Mouse (Mus musculus): ENCODE data around the gene Zbtb45. TPM values are rescaled to one million over a fixed set of nuclear protein-coding genes. Genes with fewer than 3 reads are reported as not detected.

Gene Zbtb45
- total and polyA plus RNA-seq, 3 experiments = 6.7 to 17.1 (median 9.5) TPM

DNA sequence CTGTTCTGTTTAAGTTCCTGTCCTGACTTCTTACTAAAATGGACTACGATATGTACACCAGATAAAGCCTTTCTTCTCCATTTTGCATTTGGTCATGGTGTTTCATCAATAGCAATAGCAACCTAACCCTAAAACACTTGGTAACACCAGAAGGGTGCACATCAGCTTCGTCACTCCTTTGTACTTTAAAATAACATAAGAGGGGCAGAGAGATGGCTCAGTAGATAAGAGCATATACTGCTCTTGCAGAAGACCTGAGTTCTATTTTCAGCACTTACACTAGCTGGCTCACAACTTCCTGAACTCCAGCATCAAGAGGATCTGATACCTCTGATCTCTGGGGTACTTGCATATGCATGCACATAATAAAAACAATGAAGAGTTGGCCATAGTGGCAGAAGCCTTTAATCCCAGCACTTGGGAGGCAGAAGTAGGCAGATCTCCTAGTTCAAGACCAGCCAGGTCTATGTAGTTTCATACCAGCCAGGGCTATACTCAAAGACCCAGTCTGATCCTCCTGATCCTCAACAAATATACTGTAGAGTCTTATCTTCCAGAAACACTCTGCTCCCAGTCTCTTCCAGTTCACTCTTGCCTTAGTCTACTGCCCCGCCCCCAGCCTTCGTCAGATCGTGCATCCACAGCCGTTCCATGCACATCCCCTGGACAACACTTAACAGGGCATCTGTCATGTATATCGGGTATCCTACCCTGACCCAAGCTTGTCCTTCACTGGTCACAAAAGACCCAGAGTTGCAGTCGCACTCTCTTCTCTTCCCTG lies 22.2 kb downstream of the Zbtb45 start:
- in situ Hi-C loops (cut with MboI; ENCODE audit: low pct_ligation_motif_present, low pct_unique_long_range_greater_than_20kb, low sequenced_read_pairs) = loop anchor here (10.0 kb wide), 1 partner anchor 63 kb away; the partner anchor contains the start of genes Rnf225 and Rps5
- no peak for DNase-seq (ENCODE audit: extremely low read depth)
- Histone ChIP-seq H3K36me3 (replicated peaks in 1 of 2; ENCODE audit: control insufficient read depth in 1 of 2, insufficient read depth in 1 of 2, low read length in 1 of 2) (peaks cover 1 to 25% of the 10 kb centered on the region in 2 experiments), H3K79me2 (replicated peaks; ENCODE audit: control insufficient read depth, extremely low read depth, insufficient read depth, poor library complexity, severe bottlenecking) (no peaks in the 10 kb centered on the region), H3K4me3 (replicated peaks in 1 of 3; ENCODE audit: low read depth in 2 of 3, low read length in 2 of 3, poor library complexity in 1 of 3) (no peak overlapping the region), H3K9me3 (replicated peaks; ENCODE audit: low read length) (no peaks in the 10 kb centered on the region), H3K27ac (ENCODE audit: insufficient read depth, low read depth) (no peak overlapping the region), H3K4me1 (ENCODE audit: control insufficient read depth in 1 of 2, insufficient read depth in 2 of 2) (peaks cover 0 to 12% of the 10 kb centered on the region in 2 experiments; a peak in 2 of 4 replicates), H3K4me2 (ENCODE audit: insufficient read depth, low read depth, poor library complexity, severe bottlenecking) (no peak overlapping the region), H3K9ac (ENCODE audit: insufficient read depth, low read depth) (no peak overlapping the region), H3K27me3 (replicated peaks) (no peaks in the 10 kb centered on the region)
- dilution Hi-C loops (cut with MboI; ENCODE audit: extremely low pct_ligation_motif_present, extremely low pct_unique_long_range_greater_than_20kb, low sequenced_read_pairs) = no loop called here
- TF ChIP-seq HCFC1 (IDR thresholded peaks at IDR 0.05; ENCODE audit: low read depth, low read length) = no peak
- no peak for TF ChIP-seq CHD2 (IDR thresholded peaks at IDR 0.05; ENCODE audit: low read length)
- TF ChIP-seq MAFK (IDR thresholded peaks at IDR 0.05; ENCODE audit: insufficient replicate concordance, low read length) = no peak
- no peak for TF ChIP-seq ZKSCAN1 (IDR thresholded peaks at IDR 0.05; ENCODE audit: borderline replicate concordance, low read depth, low read length)

DNA sequence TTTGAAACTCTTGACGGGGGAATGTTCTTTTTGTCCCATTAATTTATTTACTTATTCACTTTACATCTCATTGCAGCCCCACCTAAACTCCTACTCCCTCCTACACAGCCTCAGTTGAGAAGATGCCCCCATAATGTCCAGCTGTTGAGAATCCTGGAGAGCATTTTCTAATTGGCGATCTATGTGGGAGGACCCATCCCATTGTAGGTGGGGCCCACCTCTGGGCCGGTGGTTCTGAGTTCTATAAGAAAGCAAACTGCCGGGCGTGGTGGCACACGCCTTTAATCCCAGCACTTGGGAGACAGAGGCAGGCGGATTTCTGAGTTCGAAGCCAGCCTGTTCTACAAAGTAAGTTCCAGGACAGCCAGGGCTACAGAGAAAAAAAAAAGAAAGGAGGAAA lies 22.9 kb downstream of the Zbtb45 start:
- peaks cover 7 to 32% of the 10 kb centered on the region in 2 experiments for H3K36me3 ChIP-seq (replicated peaks in 1 of 2; ENCODE audit: control insufficient read depth in 1 of 2, insufficient read depth in 1 of 2, low read length in 1 of 2)
- in situ Hi-C loops (cut with MboI; ENCODE audit: low pct_ligation_motif_present, low pct_unique_long_range_greater_than_20kb, low sequenced_read_pairs) = loop anchor here (10.0 kb wide), 1 partner anchor 62 kb away; the partner anchor contains the start of genes Rnf225 and Rps5

More for the DNA sequence above, 22.9 kb downstream of the Zbtb45 start:
- no peak overlapping the region for H3K4me2 ChIP-seq (ENCODE audit: insufficient read depth, low read depth, poor library complexity, severe bottlenecking)
- no peak overlapping the region for H3K4me3 ChIP-seq (replicated peaks in 1 of 3; ENCODE audit: low read depth in 2 of 3, low read length in 2 of 3, poor library complexity in 1 of 3)
- dilution Hi-C loops (cut with MboI; ENCODE audit: extremely low pct_ligation_motif_present, extremely low pct_unique_long_range_greater_than_20kb, low sequenced_read_pairs) = no loop called here
- H3K27ac ChIP-seq (ENCODE audit: insufficient read depth, low read depth) = no peak overlapping the region
- H3K9ac ChIP-seq (ENCODE audit: insufficient read depth, low read depth) = no peak overlapping the region
- TF ChIP-seq ZMIZ1 (IDR thresholded peaks at IDR 0.05; ENCODE audit: low read depth, low read length) (no peak), MYC (IDR thresholded peaks at IDR 0.05; ENCODE audit: low read depth, low read length) (no peak), JUN (IDR thresholded peaks at IDR 0.05; ENCODE audit: insufficient read depth, low read depth, low read length) (no peak), KAT2A (IDR thresholded peaks at IDR 0.05; ENCODE audit: insufficient replicate concordance, low read length) (no peak), MEF2A (IDR thresholded peaks at IDR 0.05; ENCODE audit: borderline replicate concordance, low read depth, low read length) (no peak), POLR2AphosphoS2 (IDR thresholded peaks at IDR 0.05; ENCODE audit: low read depth, low read length) (no peak), CHD1 (IDR thresholded peaks at IDR 0.05; ENCODE audit: low read depth, low read length) (no peak), GABPA (IDR thresholded peaks at IDR 0.05; ENCODE audit: insufficient replicate concordance, low read depth, low read length) (no peak), UBTF (IDR thresholded peaks at IDR 0.05; ENCODE audit: low read depth, low read length) (no peak), JUND (conservative IDR thresholded peaks at IDR 0.05; ENCODE audit: low read depth, low read length) (no peak), CHD2 (IDR thresholded peaks at IDR 0.05; ENCODE audit: low read length) (no peak), MAFK (IDR thresholded peaks at IDR 0.05; ENCODE audit: insufficient replicate concordance, low read length) (no peak), USF1 (IDR thresholded peaks at IDR 0.05; ENCODE audit: low read depth, low read length) (no peak), BHLHE40 (IDR thresholded peaks at IDR 0.05; ENCODE audit: low read depth, low read length) (no peak), RCOR1 (conservative IDR thresholded peaks at IDR 0.05; ENCODE audit: low read depth, low read length) (no peak), SMC3 (IDR thresholded peaks at IDR 0.05; ENCODE audit: low read depth, low read length) (no peak), EP300 (IDR thresholded peaks at IDR 0.05; ENCODE audit: low read length) (no peak), NRF1 (IDR thresholded peaks at IDR 0.05; ENCODE audit: low read depth, low read length) (no peak), SIN3A (IDR thresholded peaks at IDR 0.05; ENCODE audit: low read length) (no peak)
- H3K9me3 ChIP-seq (replicated peaks; ENCODE audit: low read length) = no peaks in the 10 kb centered on the region
- H3K4me1 ChIP-seq (ENCODE audit: control insufficient read depth in 1 of 2, insufficient read depth in 2 of 2) = peaks cover 0 to 12% of the 10 kb centered on the region in 2 experiments; a peak in 2 of 4 replicates
- H3K79me2 ChIP-seq (replicated peaks; ENCODE audit: control insufficient read depth, extremely low read depth, insufficient read depth, poor library complexity, severe bottlenecking) = no peaks in the 10 kb centered on the region
- DNase-seq (ENCODE audit: extremely low read depth) = no peak
- H3K27me3 ChIP-seq (replicated peaks) = no peaks in the 10 kb centered on the region

All from CH12.LX (cell line).